Mouse (Mus musculus) left cerebral cortex, postnatal 14 days (tissue): ENCODE measurements at regions not wholly inside any gene's neighbourhood (a gene's known extent, or its start where the extent isn't known, plus 50 kb on each side); places are given as distances from the start of the nearest gene placed in this dataset.

Experiments
- DNase-seq, 2 experiments: peaks; one replicate each; pipeline ENCODE4 v3.0.0; 2021 to 2022; ENCODE audit warnings: low spot score in 2 of 2, mixed read lengths in 1 of 2
- intact Hi-C: fragments of 180-260 bp; cut with DNase I; formaldehyde crosslinking; loops from one replicate; pipeline ENCODE4 v1.15.1; 2025

- DNase-seq = no peak
Observed at GRCm38 (mm10) chr2:51015360-51016128, 133.4 kb downstream of the Rnd3 start.

GRCm38 (mm10) chr2:51014232-51014631 lies 134.7 kb downstream of the Rnd3 start:
- no peak for DNase-seq
- intact Hi-C loops = no loop called here

More at GRCm38 (mm10) chr2:51015360-51016128, 133.4 kb downstream of the Rnd3 start:
- intact Hi-C loops = no loop called here

- DNase-seq = no peak
- intact Hi-C loops = no loop called here
Observed at GRCm38 (mm10) chr2:51013090-51013489, 135.8 kb downstream of the Rnd3 start.

GRCm38 (mm10) chr2:51008251-51008533 lies 140.7 kb downstream of the Rnd3 start:
- intact Hi-C loops = no loop called here
- no peak for DNase-seq

- intact Hi-C loops = no loop called here
- no peak for DNase-seq
Observed at GRCm38 (mm10) chr2:51007409-51008250, 141.3 kb downstream of the Rnd3 start.

- intact Hi-C loops = no loop called here
Observed at GRCm38 (mm10) chr2:51006818-51007217, 142.1 kb downstream of the Rnd3 start.

GRCm38 (mm10) chr2:51001548-51001947 lies 147.4 kb downstream of the Rnd3 start:
- intact Hi-C loops = no loop called here
- no peak for DNase-seq

More at GRCm38 (mm10) chr2:51006818-51007217, 142.1 kb downstream of the Rnd3 start:
- no peak for DNase-seq

- DNase-seq = no peak
- intact Hi-C loops = no loop called here
Observed at GRCm38 (mm10) chr2:50983883-50984410, 165.0 kb downstream of the Rnd3 start.

- intact Hi-C loops = no loop called here
- DNase-seq = no peak
Observed at GRCm38 (mm10) chr2:50982571-50982970, 166.3 kb downstream of the Rnd3 start.

- no peak for DNase-seq
- intact Hi-C loops = no loop called here
Observed at GRCm38 (mm10) chr2:50978356-50978755, 170.6 kb downstream of the Rnd3 start.

- intact Hi-C loops = loop anchor here (5.0 kb wide), 1 partner anchor 176 kb away; the partner anchor contains the start of gene Rnd3
Observed at GRCm38 (mm10) chr2:50971131-50971825, 177.6 kb downstream of the Rnd3 start.

GRCm38 (mm10) chr2:50968382-50968781 lies 180.5 kb downstream of the Rnd3 start:
- intact Hi-C loops = no loop called here
- DNase-seq = no peak

More at GRCm38 (mm10) chr2:50971131-50971825, 177.6 kb downstream of the Rnd3 start:
- peak; percentile 18 to 30 for DNase-seq

GRCm38 (mm10) chr2:50967826-50968225 lies 181.1 kb downstream of the Rnd3 start:
- no peak for DNase-seq
- intact Hi-C loops = no loop called here

GRCm38 (mm10) chr2:50967133-50967532 lies 181.8 kb downstream of the Rnd3 start:
- DNase-seq = no peak

GRCm38 (mm10) chr2:50965485-50966017 lies 183.4 kb downstream of the Rnd3 start:
- intact Hi-C loops = no loop called here

More at GRCm38 (mm10) chr2:50967133-50967532, 181.8 kb downstream of the Rnd3 start:
- intact Hi-C loops = no loop called here

GRCm38 (mm10) chr2:50964062-50964461 lies 184.8 kb downstream of the Rnd3 start:
- intact Hi-C loops = no loop called here
- no peak for DNase-seq

More at GRCm38 (mm10) chr2:50965485-50966017, 183.4 kb downstream of the Rnd3 start:
- no peak for DNase-seq

GRCm38 (mm10) chr2:50961049-50961448 lies 187.9 kb downstream of the Rnd3 start:
- intact Hi-C loops = no loop called here
- no peak for DNase-seq

- intact Hi-C loops = no loop called here
- no peak for DNase-seq
Observed at GRCm38 (mm10) chr2:50959323-50959722, 189.6 kb downstream of the Rnd3 start.

- DNase-seq = no peak
- intact Hi-C loops = no loop called here
Observed at GRCm38 (mm10) chr2:50954361-50955066, 194.4 kb downstream of the Rnd3 start.
